Mouse (Mus musculus): ENCODE measurements around the gene Atp6v1b1.

The Atp6v1b1 gene

DNA sequence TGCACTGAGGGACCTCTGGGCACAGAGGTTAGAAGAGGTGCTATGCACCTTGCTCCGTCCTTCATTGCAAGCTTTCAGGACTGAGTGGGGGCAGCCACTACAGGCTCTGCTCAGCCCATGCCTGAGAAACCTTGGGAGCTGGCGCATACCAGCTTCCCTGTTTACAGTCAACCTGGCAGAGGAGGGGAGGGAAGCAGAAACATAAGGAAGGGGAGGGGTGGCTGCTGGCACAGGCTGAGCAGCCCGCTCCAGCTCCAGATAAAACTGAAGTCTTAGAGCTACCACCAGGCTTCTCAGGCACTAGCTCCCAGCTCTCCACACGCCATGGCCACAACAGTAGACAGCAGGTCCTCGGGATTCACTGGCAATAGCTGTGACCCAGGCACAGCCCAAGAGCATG lies at the start of gene Atp6v1b1:
Gene Atp6v1b1 (plus strand): TSS at position 230 of the 400 bp plus-strand sequence.
- DNase-seq = peak; percentile 63

DNA sequence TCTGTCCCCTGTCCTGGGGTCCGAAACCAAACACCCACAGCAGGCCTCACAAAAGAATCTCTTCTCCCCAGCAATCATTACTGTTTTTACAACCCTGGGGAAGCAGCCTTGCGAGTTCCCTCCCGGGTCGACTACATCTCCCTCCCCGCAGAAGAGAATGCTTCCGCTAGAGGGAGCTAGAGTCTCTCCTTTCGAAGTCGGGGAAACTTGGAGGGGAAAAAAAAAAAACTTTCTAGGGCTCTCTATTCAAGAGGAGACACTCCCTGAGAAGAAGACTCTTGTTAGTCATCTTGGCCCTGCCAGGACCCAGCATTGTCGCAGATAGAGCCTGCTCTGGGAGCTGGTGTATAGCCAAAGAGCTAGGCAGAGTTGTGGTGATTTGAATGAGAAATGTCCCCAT lies 49.0 kb upstream of the Atp6v1b1 start:
- DNase-seq = peak; percentile 57

DNA sequence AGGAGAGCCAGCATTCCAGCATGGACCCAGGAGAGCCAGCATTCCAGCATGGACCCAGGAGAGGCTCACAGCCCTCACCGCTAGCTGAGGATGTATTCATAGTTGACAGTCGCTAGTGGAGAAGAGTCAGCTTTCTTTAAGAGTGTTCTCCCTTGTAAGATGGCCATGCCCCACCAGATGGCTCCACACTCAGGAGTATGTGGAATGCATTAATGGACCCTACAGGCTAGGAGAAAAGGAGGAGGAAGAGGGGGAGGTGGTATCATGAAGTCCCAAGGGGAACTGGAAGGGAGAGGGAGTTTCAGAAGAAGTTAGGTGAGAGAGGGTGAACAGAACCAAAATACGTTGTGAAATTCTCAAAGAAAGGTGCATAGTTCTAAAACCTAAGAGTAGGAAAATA lies 47.1 kb upstream of the Atp6v1b1 start:
- DNase-seq = no peak

DNA sequence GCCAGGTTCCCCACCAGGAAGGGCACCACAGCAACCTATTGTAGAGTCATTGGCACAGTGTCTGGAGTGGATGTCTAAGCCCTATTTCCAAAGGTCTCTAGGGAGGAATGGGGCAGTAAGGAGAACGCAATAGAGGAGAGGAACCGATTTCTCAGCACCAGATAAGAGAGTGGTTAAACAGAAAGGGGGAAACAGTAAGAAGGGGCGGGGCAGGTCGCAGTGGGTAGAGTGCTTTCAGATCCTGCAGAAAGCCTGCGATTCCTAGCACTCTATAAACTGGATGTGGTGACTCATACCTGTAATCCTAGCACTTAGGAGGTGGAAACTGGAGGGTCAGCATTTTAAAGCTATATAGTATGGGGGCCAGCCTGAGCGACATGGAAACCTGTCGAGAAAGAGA lies 46.1 kb upstream of the Atp6v1b1 start:
- DNase-seq = no peak

DNA sequence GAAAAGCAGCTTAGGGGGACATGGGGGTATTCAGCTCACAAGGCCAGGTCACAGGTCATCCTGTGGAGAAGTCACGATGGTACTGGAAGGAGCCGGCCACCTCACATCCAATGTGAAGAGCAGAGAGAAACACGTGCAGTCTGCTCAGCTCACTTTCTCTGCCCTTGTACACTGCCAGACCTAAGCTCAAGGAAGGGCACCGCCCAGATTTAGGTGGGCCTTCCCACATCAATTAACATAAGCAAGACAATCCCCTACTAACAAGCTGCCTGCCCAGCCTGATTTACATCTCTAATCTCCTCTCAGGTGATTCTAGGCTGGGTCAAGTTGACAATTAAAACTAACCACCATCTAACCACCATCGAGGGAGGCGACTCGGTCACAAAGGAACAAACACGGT lies 44.9 kb upstream of the Atp6v1b1 start:
- DNase-seq = no peak

DNA sequence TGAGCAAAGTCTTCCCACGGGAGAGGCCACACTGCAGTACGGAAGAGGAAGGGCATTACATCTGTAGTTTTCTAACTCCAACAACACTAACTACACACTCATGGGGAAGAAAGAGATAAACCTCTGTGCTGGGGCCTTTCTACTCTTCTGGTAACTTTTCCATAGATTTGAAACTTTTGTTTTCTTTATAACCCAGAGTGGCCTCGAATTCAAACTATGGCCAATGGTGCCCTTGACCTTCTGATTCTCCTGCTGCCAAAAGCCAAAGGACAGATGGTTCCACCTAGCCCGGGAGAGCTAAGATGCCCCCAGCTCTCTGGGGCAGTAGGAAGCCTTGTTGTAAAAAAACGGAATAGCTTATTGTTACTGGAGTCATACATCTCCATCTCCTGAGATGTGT lies 42.8 kb upstream of the Atp6v1b1 start:
- no peak for DNase-seq

DNA sequence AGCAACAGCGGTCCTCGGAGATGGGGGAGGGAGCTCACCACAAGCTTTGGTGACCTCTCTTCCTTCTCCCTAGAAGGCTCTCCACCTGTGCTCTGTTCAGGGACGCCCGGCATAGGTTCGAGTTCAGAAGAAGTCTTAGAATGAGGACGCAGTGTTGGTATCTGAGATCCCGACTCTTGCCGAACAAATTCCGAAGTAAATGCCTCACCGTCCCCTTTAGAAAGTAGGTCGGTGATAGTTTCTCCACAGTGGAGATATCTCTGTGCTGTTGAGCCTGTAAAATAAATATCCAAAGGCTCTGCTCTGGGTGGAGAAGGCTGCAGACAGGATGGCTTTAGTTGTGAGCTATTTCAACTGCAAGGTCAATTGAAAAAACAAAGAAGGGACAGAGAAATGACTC lies 41.8 kb upstream of the Atp6v1b1 start:
- no peak for DNase-seq

DNA sequence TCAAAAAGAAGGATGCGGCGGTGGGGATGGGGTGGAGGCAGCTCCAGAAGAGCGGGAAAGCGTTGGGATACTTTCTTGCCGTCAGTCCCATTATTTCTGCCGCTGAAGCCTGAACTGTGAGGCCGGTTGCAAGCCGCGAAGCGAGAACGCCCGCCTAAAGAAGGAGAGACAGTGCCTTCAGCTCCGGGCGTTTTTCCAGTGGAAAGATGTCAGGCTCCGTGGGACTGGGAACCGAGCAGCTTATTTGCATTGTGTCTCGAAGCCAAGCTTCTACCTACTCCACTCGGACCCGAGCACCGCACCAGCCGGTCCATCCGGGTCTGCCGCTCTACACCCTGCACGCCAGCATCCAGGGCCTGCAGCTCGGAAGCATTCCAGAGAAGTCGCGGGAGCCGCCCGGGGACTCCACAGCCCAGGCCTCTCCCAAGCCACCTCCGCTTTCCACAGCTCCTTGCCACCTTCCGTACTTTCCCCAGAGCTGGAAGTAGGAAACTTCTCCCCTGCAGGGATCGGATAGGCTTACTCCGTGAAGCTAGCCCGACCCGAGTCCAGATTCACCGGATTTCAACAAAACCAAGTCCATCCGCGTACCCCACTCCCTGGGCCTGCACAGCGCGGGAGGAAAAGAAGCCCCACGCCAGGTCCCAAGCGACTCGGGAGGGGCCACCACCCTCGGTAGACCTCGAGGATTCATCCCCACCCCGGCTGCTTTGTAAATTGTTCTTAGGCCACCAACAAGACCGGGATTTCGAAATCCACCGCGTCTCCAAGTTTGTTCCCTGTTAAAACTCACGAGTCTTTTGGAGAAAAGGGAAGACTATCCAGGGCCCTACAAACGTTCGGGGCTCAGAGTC lies 40.4 kb upstream of the Atp6v1b1 start:
- DNase-seq = no peak

DNA sequence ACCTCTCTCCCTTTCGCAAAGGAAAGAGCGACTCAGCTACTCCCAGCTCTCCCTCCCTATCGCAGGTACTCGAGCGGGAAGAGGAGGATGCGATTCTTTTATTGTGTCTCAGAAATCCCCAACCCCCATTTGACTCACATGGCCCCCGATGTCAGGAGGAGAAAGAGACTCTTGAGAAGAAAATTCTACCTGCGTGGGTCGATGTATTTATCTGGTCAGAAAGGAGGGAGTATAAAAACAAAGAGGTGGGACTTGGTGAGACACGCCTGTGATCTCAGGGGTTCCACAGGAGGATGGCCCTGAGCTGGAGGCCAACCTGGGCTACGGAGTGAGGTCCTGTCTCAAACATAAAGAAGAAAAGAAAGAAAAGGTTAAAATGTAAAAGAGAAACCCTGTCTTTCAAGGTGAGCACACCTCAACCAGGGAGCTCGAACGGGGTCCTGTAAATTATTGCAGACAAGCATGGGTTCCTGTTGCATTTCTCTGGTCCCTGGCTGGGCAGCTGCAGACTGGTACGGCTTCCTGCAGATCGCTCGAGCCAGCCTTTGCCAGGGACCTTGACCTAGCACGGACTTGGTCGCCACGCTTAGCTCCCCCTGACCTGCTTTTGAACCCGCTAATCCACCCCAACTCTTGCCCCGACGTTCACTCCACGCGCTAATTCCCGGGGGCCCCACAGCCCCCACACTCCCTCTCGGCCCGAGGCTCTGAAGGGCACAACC lies 39.6 kb upstream of the Atp6v1b1 start:
- no peak for DNase-seq

DNA sequence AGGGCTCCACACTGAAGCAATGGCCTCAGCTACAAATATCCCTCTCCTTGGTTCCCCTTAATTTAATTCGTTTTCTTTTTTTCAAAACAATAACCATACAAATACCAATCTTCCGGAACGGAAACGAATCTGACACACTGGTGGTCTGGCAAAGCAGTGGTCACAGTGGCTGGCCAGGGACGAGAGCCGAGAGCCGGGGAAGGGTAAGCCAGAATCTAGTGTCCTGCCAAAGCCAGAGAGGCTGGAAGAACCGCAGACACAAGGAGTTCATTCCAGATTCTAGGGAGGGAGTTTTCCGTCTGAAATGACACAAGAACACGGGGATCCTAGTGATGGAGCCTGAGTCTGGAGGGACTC lies 39.1 kb upstream of the Atp6v1b1 start:
- no peak for DNase-seq

DNA sequence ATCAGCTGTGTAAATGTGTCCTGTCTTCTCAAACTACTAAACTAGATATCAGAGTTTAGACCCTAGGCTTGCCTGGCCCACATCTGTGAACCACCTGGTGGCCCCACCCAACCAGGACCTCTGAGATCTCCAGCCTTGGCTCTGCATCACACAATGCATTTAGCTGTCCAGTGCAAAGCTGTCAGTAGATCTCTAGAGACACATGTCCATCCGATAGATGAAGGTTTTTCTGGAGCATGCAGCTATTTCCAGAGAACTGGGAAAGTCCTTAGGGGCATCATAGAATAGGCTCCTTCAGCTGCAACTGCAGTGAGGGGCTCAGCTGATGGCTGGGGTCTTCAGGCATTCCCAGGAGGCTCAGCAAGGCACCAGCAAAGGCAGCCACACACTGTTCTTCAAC lies 38.5 kb upstream of the Atp6v1b1 start:
- DNase-seq = no peak

DNA sequence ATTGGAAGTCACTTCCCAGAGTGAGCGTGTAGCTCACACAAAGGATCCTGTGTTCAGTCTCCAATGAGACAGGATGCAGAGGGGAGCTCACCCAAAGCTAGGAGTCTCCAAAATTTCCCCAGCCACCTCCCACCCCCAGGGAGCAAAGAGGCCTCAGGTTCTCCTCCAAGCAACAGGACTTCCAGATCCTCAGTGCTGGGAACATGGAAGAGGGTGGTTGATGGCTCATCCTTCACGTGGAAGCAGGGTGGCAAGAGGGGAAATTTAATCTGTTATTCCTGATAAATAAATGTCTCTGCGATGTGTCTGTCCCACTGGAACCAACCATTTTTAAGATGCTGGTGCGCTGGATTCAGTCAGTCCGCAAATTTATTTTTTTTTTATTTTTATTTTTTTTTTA lies 38.1 kb upstream of the Atp6v1b1 start:
- DNase-seq = no peak

DNA sequence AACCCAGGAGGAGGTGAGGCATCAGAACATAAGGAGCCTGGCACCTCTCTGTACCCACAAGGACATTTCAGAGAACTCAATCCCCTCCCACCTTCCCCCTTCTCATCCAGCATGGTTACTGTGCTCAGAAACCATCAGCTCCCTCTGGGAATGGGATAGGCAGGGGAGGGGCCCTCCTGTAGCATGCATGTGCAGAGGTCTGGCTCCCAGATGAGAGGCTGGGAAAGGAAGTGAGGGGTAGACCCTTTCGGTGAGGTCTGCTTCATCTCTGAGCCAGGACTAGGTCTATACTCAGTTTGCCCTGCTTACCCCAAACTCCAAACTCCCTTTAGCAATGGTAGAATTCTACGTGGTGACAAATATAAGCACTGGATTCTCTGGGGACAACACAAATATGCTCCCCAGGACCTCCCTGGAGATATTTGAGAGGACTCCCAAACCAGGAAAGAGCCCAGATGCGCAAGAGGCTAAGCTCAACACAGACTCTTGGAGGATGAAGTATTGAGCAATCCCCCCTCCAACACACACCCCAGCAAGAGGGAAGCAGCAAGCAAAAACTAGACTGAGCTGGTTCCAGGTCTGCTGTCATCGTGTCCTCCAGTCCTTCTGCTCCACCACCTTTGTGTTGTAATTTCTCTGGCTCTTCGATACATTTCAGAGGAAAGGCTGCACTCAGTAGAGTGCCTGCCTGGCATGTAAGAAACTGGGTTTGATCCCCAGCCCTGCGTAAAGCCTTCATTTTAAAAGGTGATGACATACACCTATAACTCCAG lies 34.9 kb upstream of the Atp6v1b1 start:
- DNase-seq = no peak

DNA sequence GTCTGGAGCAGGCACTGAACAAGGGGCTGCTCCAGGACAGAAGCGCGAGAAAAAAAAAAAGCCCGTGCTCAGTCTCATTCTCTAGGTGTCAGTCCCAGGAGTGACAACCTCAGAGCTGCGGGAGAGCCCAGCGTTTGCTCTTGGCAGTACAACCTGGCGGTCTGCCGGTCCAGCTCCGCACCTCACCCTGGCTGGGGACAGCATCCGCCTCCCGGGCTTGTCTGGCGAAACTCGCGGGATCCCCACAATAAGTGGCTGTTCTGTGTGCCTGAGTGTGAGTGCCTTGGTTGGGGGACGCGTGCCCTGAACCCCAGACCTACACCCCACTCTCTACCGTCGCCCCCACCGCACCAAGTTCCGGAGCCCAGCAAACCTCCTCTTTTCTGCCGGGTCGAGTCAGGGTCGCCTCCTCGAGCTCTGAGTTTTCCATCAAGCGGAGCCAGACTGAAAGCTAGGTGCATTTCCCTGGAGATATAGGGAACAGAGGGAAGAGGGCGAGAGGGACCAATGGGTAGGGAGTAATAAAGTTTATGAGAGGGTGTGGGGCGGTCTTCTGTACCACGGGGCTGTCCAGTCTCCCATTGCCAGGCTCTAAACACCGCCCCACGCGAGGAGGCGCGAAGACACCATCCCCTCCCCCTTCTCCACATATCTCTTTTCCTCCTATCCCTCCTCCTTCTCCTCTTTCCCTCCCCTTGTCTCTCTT lies 32.3 kb upstream of the Atp6v1b1 start:
- no peak for DNase-seq

DNA sequence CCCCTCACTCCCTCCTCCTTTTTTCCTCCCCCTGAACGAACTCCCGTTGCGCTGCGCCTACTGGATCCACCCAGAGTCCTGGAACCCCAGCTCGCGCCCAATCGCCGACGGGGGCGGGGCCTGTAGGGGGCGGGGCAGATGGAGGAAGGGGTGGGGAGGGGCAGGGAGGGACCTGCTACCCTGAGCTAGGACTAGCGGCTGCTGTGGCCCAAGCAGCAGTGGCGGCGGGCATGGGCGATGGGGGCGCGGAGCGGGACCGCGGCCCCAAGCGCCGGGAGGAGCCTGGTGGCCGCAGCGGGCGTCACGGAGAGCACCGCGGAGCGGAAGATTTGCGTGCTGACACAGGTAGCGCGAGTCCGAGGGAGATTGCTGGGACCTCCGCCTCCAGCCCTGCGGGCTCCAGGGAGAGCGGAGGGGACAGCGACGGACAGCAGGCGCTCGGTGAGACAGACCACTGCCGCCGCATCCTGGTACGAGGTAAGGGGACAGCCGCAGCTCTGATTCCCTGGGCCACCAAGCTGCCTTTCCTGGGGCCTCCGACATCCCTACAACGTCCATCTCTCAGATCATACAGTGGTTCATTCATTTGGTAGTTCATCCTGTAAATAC lies 31.6 kb upstream of the Atp6v1b1 start, which contains the start of gene Vax2:
Gene Vax2 (plus strand): TSS at position 198 of the 609 bp plus-strand sequence.
- peak; percentile 50 for DNase-seq

DNA sequence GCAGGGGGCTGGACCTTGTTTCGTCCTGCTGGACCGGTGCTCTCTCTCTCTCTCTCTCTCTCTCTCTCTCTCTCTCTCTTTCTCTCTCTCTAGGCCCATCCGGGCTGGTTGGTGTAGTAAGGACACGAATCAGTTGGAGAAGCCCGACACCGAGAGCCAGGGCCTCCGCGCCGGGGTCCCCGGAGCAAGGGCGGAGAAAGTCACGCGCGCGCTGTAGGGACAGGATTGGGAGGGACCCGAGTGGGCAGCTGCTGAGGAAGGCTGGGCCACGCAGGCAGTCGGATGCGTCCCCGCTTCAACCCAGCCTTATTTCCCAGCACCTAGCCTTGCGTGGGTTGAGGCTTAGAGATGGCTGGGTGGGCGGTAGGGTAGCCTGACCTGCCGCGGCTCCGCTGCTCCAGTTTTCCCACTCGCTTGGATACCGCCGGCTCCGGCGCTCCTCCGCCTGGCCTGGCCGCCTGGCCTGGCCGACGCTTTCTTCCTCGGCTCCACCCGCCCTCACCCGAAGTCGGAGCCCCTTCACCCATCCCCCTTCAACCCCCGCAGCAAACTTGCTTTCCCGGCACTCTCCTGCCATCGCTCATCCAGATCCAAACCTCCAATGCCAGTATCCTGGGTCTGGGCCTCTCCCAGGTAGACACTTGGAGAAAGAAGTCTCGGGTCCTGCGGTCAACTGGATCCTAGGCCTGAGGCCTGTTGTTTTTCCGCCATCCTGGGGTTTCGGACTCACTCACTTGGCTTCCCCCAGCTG lies 30.9 kb upstream of the Atp6v1b1 start:
- DNase-seq = no peak

DNA sequence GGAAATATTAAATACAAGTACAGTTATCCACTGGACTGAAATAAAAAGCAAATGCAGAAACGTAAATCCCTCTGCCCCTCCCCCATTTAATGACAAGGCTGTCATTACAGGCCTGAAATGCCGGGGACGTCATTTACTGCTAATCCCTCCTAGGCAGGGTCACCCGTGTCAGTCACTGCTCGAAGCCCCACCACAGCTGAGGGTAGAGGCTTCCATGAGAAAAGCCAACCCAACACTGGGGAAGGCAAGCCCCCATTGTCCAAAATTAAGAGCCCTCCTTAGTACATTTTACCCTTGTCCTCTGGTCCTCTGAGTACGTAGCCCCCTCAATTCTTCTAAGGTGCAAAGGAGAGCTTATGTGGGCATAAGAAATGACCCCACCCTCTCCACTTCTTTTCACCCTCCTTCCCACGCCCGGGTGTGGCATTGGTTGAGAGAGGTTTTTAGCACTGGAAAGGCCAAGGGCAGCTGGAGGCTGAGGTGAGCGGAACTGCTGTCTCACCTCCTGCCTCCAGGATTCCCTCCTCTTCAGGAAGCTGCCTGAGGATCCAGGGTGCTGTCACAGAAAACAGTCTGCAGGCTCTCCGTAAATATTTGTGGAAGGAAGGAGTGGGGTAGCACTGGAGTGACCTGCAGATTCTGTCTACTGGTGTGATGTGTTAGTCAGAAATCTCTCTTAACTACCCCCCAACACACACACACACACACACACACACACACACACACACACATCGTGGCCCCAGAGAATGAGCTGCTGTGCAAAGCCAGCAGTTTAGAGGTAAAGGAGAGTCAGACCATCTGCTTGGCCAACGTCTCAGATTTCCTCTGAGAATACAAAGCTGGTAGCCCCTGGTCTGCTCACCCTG lies 29.3 kb upstream of the Atp6v1b1 start:
- DNase-seq = no peak

DNA sequence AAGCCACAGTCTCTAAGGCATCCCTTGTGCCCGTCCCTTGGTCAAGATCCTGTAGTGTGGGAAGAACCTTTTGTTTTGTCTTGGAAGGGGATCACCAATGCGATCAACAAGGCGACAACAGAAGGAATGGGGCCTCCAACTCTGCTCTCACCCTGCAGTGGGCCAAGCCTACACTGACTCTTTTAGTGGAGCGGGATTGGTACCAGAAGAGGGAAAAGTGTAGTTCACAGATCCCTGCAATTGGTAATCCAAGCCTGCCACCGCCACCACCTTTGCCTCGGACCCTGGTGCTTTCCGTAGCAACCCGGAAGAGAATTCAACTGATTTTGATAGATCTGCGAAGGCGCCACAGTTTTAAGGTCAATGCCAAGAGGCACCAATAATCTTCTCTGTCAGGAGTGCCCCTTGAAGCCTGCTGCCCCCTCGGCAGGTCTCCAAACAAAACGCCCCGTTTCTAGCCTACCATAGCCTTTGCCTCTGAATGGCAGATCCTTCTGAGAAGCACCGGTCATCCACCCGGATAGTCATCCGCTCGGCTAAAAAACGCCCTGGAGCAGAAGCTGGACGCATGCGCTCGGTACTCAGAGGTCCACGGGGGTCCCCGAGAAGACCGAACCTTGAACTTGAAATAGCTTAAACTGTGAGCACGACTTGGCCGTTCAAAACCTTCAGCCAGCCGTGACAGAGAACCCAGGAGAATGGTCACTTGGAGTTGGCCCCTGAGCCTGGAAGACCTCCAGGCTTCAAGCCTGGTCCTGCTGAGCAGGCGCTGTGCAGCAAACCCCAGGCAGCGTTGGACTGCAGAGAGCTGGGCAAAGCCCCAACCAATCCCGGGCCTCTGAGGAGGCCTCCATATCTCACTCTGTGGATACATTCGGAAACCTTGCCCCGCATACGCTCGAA lies 28.3 kb upstream of the Atp6v1b1 start:
- no peak for DNase-seq

DNA sequence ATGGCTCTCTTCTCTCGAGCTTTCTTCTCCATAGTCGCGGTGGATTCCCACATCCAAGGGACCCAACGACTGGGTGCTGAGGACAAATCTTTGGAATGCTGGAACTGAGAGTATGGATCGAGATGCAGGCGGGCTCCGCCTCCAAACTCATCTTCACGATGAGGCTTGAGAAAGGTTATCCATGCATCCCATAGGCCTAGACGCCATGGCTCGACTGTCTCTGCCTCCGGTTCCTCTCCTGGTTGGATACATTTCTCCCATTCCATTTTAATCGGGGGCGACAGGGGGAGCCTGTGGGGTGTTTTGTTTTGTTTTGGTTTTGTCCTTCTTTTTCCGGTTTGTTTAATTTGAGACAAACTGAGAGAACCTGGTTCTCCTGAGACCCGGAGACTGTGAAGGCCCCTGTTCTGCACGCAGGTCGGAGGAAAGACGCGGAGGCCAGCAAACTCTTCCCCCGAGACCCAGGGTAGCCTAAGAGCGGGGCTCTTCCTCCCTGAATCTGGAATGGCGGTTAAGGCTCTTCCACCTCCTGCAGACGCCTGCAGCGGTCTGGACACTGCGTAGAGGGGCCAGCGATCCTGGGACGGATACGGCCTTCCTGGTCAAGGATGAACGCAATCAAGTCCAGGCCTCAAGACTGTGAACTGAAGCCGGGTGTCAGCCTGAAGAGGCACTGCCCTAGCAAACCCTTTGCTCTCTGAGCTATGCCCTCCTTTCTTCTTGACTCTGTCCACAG lies 27.2 kb upstream of the Atp6v1b1 start:
- DNase-seq = no peak
